Mouse (Mus musculus) heart, embryonic 13.5 days (tissue): ENCODE results near the gene Mc1r. TPM values are rescaled to one million over a fixed set of nuclear protein-coding genes. Genes with fewer than 3 reads are reported as not detected.
"Not testable (repeated sequence)": the region's sequence is repeated elsewhere in the genome, so short reads cannot be mapped to it uniquely, and the experiment has no call there.

Experiments used
- ATAC-seq: fragments of 200-750 bp; cut with Nextera tagmentation; 2 replicates; pipeline ENCODE4 v1.8.0; 2017; ENCODE audit warnings: moderate TSS enrichment; ENCODE audit not compliant: insufficient number of reproducible peaks, low FRiP score, low TSS enrichment; ENCODE audit errors: extremely low read depth
- H3K27ac ChIP-seq: fragments of 300-500 bp; sonication (generic); replicated peaks from 2 replicates; pipeline ENCODE4 v1.5.1; 2015; ENCODE audit warnings: moderate library complexity, mild to moderate bottlenecking, inconsistent platforms
- H3K27me3 ChIP-seq: fragments of 300-500 bp; sonication (generic); replicated peaks from 2 replicates; pipeline ENCODE4 v1.6.1; 2015; ENCODE audit warnings: mild to moderate bottlenecking, inconsistent platforms
- H3K36me3 ChIP-seq: fragments of 300-500 bp; sonication (generic); 2 replicates; pipeline ENCODE4 v1.6.1; 2015; ENCODE audit warnings: mild to moderate bottlenecking, inconsistent platforms
- H3K4me1 ChIP-seq: fragments of 300-500 bp; sonication (generic); 2 replicates; pipeline ENCODE4 v1.6.1; 2015; ENCODE audit warnings: inconsistent platforms
- H3K4me2 ChIP-seq: fragments of 300-500 bp; sonication (generic); 2 replicates; pipeline ENCODE4 v1.6.1; 2015; ENCODE audit warnings: inconsistent platforms, mild to moderate bottlenecking, moderate library complexity
- H3K4me3 ChIP-seq: fragments of 300-500 bp; sonication (generic); 2 replicates; pipeline ENCODE4 v1.5.1; 2015; ENCODE audit warnings: moderate library complexity, mild to moderate bottlenecking, inconsistent platforms
- H3K9ac ChIP-seq: fragments of 300-500 bp; sonication (generic); 2 replicates; pipeline ENCODE4 v1.6.1; 2015; ENCODE audit warnings: inconsistent platforms, mild to moderate bottlenecking, moderate library complexity
- H3K9me3 ChIP-seq: fragments of 300-500 bp; sonication (generic); 2 replicates; pipeline ENCODE4 v1.6.1; 2016; ENCODE audit warnings: inconsistent platforms
- WGBS: fragments of 180-500 bp; shearing (Covaris S2); methylation state at CpG from one replicate; pipeline ENCODE4 v1.1.7; 2015; ENCODE audit warnings: mixed read lengths; 5-methylcytosine and 5-hydroxymethylcytosine counted together
- polyA plus RNA-seq: library from polyadenylated mRNA; unstranded; fragments of >200 nt; fragmentation: Nextera tagmentation; extraction: Ambion mirVana; gene quantifications from 2 replicates; pipeline ENCODE4 v1.2.1, GENCODE M21; 2015

Gene Mc1r
- polyA plus RNA-seq, 1 experiment from 2014 or later, result not detected

- H3K9ac ChIP-seq, result no peak overlapping the region
- WGBS, result 75% methylated on average over 2 of the region's 2 CpGs
- no peak for ATAC-seq
These were observed 34.9 kb downstream of the Mc1r start for GRCm38 (mm10) chr8:123441788-123442187.

GRCm38 (mm10) chr8:123442351-123442750 lies 35.4 kb downstream of the Mc1r start:
- no peak overlapping the region for H3K9ac ChIP-seq
- WGBS, result 85% methylated on average over 5 of the region's 5 CpGs

More at GRCm38 (mm10) chr8:123441788-123442187, 34.9 kb downstream of the Mc1r start:
- H3K36me3 ChIP-seq, result no peaks in the 10 kb centered on the region
- no peak overlapping the region for H3K4me2 ChIP-seq
- no peak overlapping the region for H3K27ac ChIP-seq
- no peaks in the 10 kb centered on the region for H3K27me3 ChIP-seq
- H3K4me1 ChIP-seq, result peaks cover 24% of the 10 kb centered on the region
- H3K4me3 ChIP-seq, result no peak overlapping the region
- no peaks in the 10 kb centered on the region for H3K9me3 ChIP-seq

GRCm38 (mm10) chr8:123442871-123443575 lies 36.1 kb downstream of the Mc1r start:
- peak overlapping the region; percentile 77 for H3K4me2 ChIP-seq
- H3K27ac ChIP-seq, result peak overlapping the region; percentile 78
- H3K27me3 ChIP-seq, result no peaks in the 10 kb centered on the region
- no peaks in the 10 kb centered on the region for H3K9me3 ChIP-seq
- peak; percentile 82; the same call in 1 of the 2 replicates for ATAC-seq
- 2% methylated on average over 41 of the region's 41 CpGs for WGBS
- peak overlapping the region; percentile 90 for H3K9ac ChIP-seq
- H3K4me3 ChIP-seq, result peak overlapping the region; percentile 76
- H3K4me1 ChIP-seq, result peaks cover 32% of the 10 kb centered on the region
- no peaks in the 10 kb centered on the region for H3K36me3 ChIP-seq

More at GRCm38 (mm10) chr8:123442351-123442750, 35.4 kb downstream of the Mc1r start:
- ATAC-seq, result no peak
- Histone ChIP-seq H3K4me3 (peak overlapping the region; percentile 76; the same call in 1 of the 2 replicates), H3K27ac (no peak overlapping the region), H3K27me3 (no peaks in the 10 kb centered on the region), H3K9me3 (no peaks in the 10 kb centered on the region), H3K4me2 (peak overlapping the region; percentile 77), H3K4me1 (peaks cover 29% of the 10 kb centered on the region), H3K36me3 (no peaks in the 10 kb centered on the region)

- H3K4me3 ChIP-seq, result peak overlapping the region; percentile 76
- H3K27ac ChIP-seq, result peak overlapping the region; percentile 78
- H3K4me2 ChIP-seq, result peak overlapping the region; percentile 77
- H3K9me3 ChIP-seq, result no peaks in the 10 kb centered on the region
- no peaks in the 10 kb centered on the region for H3K27me3 ChIP-seq
- WGBS, result 33% methylated on average over 4 of the region's 4 CpGs
- H3K4me1 ChIP-seq, result peaks cover 32% of the 10 kb centered on the region
- peak overlapping the region; percentile 90 for H3K9ac ChIP-seq
- ATAC-seq, result no peak
- no peaks in the 10 kb centered on the region for H3K36me3 ChIP-seq
These were observed 36.6 kb downstream of the Mc1r start for GRCm38 (mm10) chr8:123443576-123443921.

- Histone ChIP-seq H3K9ac (peak overlapping the region; percentile 90; the same call in 1 of the 2 replicates), H3K36me3 (peaks cover 2% of the 10 kb centered on the region), H3K4me3 (no peak overlapping the region), H3K9me3 (no peaks in the 10 kb centered on the region), H3K4me2 (peak overlapping the region; percentile 77), H3K27ac (no peak overlapping the region), H3K4me1 (peaks cover 32% of the 10 kb centered on the region), H3K27me3 (no peaks in the 10 kb centered on the region)
- WGBS, result 87% methylated on average over 6 of the region's 6 CpGs
- ATAC-seq, result no peak
These were observed 37.2 kb downstream of the Mc1r start for GRCm38 (mm10) chr8:123444131-123444530.

- H3K27me3 ChIP-seq, result no peaks in the 10 kb centered on the region
- H3K9me3 ChIP-seq, result no peaks in the 10 kb centered on the region
- peak overlapping the region; percentile 68; the same call in 1 of the 2 replicates for H3K27ac ChIP-seq
- peaks cover 16% of the 10 kb centered on the region for H3K36me3 ChIP-seq
- peak overlapping the region; percentile 28; the same call in 1 of the 2 replicates for H3K9ac ChIP-seq
- H3K4me2 ChIP-seq, result no peak overlapping the region
- H3K4me1 ChIP-seq, result peaks cover 32% of the 10 kb centered on the region
- no peak overlapping the region for H3K4me3 ChIP-seq
- no peak for ATAC-seq
- 65% methylated on average over 10 of the region's 10 CpGs for WGBS
These were observed 39.1 kb downstream of the Mc1r start for GRCm38 (mm10) chr8:123445981-123446380.

- Histone ChIP-seq H3K4me2 (no peak overlapping the region), H3K27me3 (no peaks in the 10 kb centered on the region), H3K9me3 (no peaks in the 10 kb centered on the region), H3K36me3 (peaks cover 24% of the 10 kb centered on the region), H3K4me1 (peaks cover 32% of the 10 kb centered on the region), H3K27ac (peak overlapping the region; percentile 68), H3K9ac (no peak overlapping the region), H3K4me3 (no peak overlapping the region)
- 50% methylated on average over 6 of the region's 6 CpGs for WGBS
- no peak for ATAC-seq
These were observed 39.9 kb downstream of the Mc1r start for GRCm38 (mm10) chr8:123446799-123447198.

- Histone ChIP-seq H3K27me3 (no peaks in the 10 kb centered on the region), H3K4me2 (no peak overlapping the region), H3K9me3 (no peaks in the 10 kb centered on the region), H3K9ac (no peak overlapping the region), H3K4me1 (peaks cover 19% of the 10 kb centered on the region), H3K4me3 (no peak overlapping the region), H3K27ac (no peak overlapping the region), H3K36me3 (peaks cover 62% of the 10 kb centered on the region)
- WGBS, result 82% methylated on average over 5 of the region's 5 CpGs
- ATAC-seq, result no peak
These were observed 43.9 kb downstream of the Mc1r start for GRCm38 (mm10) chr8:123450783-123451182.

GRCm38 (mm10) chr8:123451747-123452146 lies 44.8 kb downstream of the Mc1r start:
- not testable (repeated sequence) for H3K27me3 ChIP-seq, H3K4me1 ChIP-seq, H3K9me3 ChIP-seq, H3K4me3 ChIP-seq, H3K27ac ChIP-seq, H3K9ac ChIP-seq, H3K4me2 ChIP-seq, ATAC-seq
- peaks cover 72% of the 10 kb centered on the region for H3K36me3 ChIP-seq
- 91% methylated on average over 12 of the region's 12 CpGs for WGBS

GRCm38 (mm10) chr8:123452149-123452548 lies 45.2 kb downstream of the Mc1r start:
- Histone ChIP-seq H3K9ac (no peak overlapping the region), H3K27ac (no peak overlapping the region), H3K4me1 (peaks cover 5% of the 10 kb centered on the region), H3K27me3 (no peaks in the 10 kb centered on the region), H3K36me3 (peaks cover 76% of the 10 kb centered on the region), H3K4me2 (no peak overlapping the region), H3K4me3 (no peak overlapping the region), H3K9me3 (no peaks in the 10 kb centered on the region)
- no peak for ATAC-seq
- WGBS, result 67% methylated on average over 4 of the region's 4 CpGs

- Histone ChIP-seq H3K4me1 (no peaks in the 10 kb centered on the region), H3K4me3 (no peak overlapping the region), H3K4me2 (no peak overlapping the region), H3K27ac (no peak overlapping the region), H3K36me3 (peaks cover 87% of the 10 kb centered on the region), H3K9me3 (no peaks in the 10 kb centered on the region), H3K9ac (no peak overlapping the region), H3K27me3 (no peaks in the 10 kb centered on the region)
- WGBS, result 70% methylated on average over 7 of the region's 7 CpGs
- no peak for ATAC-seq
These were observed 46.4 kb downstream of the Mc1r start for GRCm38 (mm10) chr8:123453291-123453690.

GRCm38 (mm10) chr8:123453951-123454350 lies 47.0 kb downstream of the Mc1r start:
- 76% methylated on average over 5 of the region's 5 CpGs for WGBS
- Histone ChIP-seq H3K27ac (no peak overlapping the region), H3K4me2 (no peak overlapping the region), H3K4me3 (no peak overlapping the region), H3K27me3 (no peaks in the 10 kb centered on the region), H3K9ac (no peak overlapping the region), H3K4me1 (no peaks in the 10 kb centered on the region), H3K9me3 (no peaks in the 10 kb centered on the region), H3K36me3 (peaks cover 93% of the 10 kb centered on the region)
- no peak for ATAC-seq
